Mouse (Mus musculus): ENCODE measurements around the gene Atp8b4.

The Atp8b4 gene

DNA sequence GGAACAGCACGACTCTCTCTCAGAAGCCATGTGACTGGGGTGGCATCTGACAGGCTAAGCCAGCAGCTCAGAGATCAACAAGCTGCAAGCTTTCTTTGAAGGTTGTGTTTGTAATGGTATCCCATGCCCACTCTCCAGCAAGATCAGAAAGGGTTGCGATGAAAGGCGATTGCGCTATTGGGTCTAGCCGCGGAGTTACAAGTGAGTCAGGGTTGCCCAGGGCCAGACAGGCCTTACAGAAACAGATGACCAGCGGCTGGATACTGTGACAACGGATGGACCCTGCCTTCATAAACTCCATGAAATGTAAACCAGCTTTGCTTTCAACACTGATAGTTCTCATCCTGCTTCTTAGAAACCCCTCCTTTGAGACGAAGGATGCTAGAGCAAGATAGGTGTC is 66.2 kb downstream of the Atp8b4 start:
- DNase-seq (ENCODE audit: inconsistent ontology term): no peak

DNA sequence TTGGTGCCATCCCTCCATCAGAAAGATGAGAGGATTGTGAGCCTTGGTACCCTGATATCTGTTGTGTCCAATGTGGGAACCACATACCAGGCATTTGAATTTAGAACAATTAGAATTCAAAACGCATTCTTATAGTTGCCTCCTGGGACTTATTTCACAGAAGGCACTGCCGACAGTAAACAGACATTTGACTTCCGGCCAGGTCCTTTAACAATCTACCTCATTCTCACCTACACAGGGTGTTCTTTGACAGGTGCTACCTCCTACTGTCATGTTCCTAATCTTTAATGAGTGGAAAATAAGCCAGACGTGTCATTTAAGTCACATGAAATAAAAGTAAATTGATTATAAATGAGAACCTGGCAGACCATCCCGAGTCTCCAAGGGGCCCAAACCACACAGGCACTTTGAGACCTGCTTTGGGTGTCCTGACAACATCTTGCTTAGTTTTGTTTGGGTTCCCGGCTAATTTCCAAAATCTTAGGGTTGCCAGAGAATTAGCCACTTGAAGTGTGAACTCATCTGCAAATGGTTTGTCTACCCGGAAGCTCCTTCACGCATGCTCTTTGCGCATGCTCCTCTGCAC is 67.9 kb downstream of the Atp8b4 start:
- DNase-seq (ENCODE audit: inconsistent ontology term): no peak

DNA sequence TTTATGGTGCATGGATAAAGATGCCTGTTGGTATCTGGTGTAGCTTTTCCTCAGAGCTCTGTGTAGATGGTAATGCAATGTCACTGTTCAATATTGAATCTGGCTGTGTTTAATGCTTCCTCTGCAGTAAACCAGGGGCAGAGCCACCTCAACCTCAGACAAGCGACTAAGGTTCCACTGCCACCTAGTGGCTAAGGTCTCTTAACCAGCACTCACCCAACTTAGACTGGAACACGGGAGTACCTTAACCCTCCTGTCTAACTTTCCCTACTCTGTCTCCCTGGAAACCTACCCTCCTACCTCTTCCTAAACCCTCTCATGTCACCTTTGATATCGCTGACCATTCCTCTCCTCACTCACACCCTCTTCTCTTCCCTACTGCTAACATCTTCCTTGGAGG is 71.2 kb downstream of the Atp8b4 start:
- DNase-seq (ENCODE audit: inconsistent ontology term): peak; percentile 29

DNA sequence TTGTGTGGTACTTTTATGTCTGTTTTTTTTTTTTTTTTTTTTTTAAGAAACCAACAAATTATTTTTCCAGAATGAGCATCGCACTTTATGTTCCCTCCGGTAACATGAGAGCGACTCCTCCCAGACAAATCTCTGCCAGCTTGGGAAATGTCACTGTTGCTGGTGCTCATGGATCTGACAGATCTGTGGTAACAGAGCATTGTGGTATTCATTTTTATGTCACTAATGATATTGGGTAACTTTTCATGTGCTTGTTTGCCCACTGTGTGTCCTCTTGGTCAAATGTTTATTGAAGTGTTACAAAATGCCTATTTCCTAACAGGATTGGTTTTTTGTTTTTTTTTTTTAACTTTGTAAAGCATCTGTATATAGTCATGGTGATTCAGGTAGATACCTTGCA is 75.3 kb downstream of the Atp8b4 start:
- DNase-seq (ENCODE audit: inconsistent ontology term): peak; percentile 78

DNA sequence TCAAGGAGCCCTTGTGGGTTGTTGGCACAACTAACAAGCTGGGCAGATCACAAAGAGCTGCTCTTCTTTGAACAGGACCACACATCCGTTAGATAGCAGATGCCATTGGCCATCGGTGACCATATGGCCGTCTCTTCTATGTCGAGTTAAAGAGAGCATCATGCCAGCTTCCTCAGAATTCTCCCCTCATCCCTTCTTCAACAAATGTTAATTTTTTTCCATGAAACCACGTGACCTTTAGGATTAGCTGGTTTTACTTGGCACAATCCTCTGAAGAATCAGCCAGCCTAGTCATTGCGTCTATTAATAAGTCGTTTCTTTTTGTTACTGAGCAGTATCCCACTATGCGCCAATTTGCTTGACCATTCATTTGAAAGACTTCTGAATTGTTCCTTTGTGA is 75.8 kb downstream of the Atp8b4 start:
- DNase-seq (ENCODE audit: inconsistent ontology term): no peak

DNA sequence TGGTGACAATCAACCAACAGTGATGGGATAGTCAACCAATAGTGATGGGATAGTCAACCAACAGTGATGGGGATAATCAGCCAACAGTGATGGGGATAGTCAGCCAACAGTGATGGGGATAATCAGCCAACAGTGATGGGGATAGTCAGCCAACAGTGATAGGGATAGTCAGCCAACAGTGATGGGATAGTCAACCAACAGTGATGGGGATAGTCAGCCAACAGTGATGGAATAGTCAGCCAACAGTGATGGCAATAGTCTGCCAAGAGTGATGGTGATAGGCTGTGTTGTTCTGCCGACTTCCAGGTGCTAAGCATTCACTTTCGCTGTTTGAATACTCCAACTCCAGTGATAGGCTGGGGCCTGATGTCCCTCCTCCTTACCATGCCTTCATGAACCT is 79.6 kb downstream of the Atp8b4 start:
- DNase-seq (ENCODE audit: inconsistent ontology term): no peak

DNA sequence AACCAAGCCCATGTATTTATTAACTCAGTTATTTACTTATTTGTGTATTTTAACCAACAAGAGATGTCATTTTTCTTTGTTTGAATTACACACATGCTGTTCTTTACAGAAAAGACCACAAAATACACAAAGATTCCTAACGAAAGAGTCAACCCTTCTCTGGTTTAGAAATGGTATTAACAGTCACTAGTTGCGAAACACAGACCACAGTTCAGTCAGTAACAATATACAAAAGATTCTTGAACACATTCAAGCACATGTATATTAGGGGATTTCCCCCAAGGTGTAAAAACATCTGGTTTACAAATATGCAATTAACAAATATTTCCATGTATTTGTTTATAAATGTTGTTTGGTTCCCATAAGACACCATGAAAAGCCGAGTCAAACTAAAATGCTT is 81.6 kb downstream of the Atp8b4 start:
- DNase-seq (ENCODE audit: inconsistent ontology term): no peak

DNA sequence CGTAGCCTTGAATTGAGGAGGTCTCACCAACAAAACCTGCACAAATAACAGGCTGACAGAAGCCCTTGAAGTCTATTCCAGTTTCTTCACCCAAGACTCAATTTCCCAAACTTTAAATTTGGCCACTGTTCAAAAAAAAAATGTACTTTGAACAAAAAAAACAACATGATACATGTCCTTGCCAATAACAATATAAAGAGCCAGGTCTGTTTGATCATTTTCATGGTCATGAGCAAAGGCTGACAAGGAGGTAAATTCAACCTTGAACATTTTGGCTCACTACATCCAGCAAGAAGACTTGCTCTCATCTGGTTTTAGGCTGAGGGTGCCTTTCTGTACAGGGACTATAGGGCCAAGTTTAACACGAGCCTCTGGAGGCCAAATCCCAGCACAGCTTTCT is 83.7 kb downstream of the Atp8b4 start:
- DNase-seq (ENCODE audit: inconsistent ontology term): no peak

DNA sequence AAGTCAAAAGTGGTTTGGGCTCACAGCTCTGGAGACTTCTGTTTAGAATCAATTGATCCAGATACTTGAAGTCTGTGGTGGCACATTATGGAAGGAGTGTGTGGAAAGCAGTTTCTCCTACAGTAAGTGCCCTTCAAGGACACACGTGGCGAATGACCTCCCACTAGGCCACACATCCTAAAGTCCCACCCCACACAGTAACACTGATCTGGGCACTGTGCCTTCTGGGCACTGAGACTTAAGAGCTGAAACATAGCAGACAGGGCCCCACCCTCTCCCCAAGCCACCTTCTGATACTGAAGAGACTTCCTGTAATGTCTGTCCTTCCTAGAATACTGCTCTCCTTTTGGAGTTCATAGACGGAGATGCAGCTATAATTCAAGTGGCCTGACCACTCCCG is 84.5 kb downstream of the Atp8b4 start:
- no peak for DNase-seq (ENCODE audit: inconsistent ontology term)

DNA sequence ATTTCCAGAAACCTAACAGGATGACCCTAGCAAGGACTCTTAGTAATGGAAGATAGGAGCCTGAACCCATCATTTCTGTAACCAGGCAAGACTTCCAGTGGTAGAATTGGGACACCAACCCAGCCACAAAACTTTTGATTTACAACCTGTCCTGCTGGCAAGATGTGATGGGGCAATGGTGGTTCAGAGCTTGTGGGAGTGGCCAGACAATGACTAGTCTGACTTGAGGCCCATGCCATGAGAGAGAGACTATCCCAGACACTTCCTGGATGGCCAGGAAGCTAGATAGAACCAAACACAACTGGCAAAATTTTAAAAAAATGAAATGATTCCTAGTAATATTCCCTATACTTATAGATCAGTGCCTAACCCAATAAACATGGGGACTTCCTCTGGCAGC is 87.7 kb downstream of the Atp8b4 start:
- DNase-seq (ENCODE audit: inconsistent ontology term): no peak

DNA sequence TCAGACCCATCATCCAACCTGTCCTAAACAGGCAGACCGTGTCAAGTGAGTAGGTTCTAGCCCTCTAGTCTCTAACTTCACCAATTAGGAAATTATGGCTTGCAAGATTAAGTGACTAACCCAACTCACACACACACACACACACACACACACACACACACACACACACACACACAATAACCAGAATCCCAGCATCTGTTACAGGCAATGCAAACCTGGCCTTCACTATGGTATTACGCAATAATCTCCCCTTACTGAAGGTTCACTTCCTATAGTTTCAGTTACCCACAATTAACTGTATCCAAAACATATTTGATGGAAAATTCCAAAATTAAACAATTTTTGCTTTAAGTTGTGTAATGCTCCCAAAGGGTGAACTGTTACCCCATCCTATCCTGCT is 101.0 kb downstream of the Atp8b4 start:
- DNase-seq (ENCODE audit: inconsistent ontology term): no peak

DNA sequence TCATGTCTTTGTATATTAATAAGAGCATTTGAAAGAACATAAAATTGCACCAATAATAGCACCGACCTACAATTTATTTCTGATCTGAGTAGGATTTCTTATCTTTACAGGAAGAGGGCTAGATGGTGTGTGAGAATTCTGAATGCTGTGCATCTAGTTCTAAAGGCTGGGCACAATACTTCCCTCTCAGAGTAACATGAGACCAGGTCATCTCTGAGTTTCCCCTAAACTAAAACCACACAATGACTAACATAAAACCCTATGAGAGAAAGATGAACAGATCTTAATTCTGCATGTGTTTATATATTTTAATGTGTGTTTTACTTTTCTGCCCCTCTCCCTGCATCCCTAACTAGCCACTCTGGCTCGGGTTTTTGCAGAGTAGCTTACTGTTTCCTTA is 101.5 kb downstream of the Atp8b4 start:
- DNase-seq (ENCODE audit: inconsistent ontology term): no peak

DNA sequence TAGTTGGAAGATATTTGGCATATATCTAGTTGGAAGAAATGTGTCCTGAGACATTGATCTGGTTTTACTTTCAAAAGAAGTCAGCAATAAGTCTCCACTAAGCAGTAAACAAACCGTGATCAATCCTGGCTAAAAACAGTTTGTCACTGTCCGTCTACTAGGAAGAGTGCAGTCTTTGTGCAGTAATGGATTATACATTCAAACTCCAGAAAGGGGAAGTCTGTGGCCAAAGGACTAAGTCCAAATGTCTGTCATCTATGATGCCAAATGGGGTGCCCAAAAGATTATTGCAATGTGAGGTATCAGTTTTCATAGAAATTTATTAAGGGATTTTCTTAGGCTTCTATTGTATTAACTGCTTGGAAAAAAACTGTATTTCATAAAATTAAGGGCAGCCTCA is 102.3 kb downstream of the Atp8b4 start:
- no peak for DNase-seq (ENCODE audit: inconsistent ontology term)

DNA sequence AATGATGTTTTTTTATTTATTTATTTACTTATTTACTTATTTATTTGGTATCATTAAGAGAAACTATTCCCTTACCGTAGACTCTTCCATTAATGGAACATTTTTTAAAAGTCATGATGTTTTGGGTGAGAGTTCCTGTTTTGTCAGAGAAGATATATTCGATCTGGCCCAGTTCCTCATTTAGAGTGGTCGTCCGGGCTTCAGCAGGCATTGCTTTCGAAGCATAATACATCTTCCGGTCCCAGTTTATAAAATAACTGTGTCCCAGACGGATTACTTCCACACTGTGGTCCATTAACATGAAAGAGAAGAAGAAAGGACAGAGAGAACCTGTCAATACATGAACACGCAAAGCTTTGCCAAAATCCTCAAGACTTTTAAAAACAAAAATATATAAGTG is 103.0 kb downstream of the Atp8b4 start:
- DNase-seq (ENCODE audit: inconsistent ontology term): no peak

DNA sequence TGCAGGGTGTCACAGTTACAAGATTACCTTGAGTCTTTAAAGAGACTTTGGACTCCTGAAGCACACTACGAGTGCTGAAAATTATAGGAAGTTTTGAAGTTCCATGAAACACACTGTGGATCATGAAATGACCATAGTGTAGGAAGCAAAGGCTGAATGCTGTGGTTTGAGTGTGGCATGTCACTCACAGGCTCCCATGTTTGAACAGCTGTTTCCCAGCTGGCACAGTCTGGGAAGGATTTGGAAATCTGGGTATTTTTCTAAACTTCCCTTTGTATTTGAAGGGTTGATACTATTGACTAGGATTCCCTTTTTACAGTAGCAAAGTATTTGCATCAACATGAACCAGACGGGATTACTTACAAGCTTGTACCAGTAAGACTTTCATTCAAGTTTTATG is 105.5 kb downstream of the Atp8b4 start:
- no peak for DNase-seq (ENCODE audit: inconsistent ontology term)

DNA sequence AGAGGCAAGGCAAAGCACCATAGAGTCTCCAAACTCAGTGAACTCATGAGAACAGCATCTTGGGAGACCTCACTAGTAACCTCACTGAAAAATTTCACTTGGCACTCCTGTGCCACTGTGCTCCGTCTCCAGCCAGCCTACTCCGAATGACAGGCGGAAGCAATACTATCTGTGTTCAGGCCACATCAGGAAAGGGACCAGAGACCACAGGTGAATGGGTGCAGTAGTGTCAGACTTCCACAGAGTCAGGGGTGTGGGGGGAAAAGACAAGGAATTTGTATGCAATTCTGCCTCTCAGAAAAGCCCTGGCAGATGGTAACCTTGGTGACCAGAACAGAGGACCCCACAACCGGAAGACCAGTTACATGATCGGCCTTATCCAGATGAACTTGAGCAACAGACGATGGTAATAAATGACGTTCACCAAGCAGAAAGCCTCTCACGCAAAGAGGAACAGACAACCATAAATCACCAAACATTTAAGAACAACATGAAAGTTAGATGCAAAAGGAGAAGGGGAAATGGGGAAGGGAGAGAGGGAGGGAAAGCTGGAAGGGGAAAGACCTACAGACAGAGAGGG is 112.9 kb downstream of the Atp8b4 start:
- no peak for DNase-seq (ENCODE audit: inconsistent ontology term)

DNA sequence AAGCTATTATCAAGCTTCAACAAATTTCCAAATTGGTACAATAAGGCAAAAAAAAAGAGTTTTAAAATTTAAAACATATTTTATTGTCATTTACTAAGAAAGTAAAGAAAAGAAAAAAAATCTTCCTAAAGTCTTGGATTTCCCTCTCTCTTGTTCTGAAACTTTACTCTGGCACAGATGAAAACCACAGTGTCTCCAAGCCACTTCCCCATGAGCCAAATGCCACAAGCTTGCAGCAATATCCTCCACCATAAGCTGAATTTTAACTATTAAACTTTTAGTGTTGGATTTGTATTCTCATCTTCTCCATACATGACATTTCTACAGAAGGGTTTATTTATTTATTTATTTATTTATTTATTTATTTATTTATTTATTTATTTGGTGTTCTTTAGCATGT is 114.4 kb downstream of the Atp8b4 start:
- DNase-seq (ENCODE audit: inconsistent ontology term): no peak

DNA sequence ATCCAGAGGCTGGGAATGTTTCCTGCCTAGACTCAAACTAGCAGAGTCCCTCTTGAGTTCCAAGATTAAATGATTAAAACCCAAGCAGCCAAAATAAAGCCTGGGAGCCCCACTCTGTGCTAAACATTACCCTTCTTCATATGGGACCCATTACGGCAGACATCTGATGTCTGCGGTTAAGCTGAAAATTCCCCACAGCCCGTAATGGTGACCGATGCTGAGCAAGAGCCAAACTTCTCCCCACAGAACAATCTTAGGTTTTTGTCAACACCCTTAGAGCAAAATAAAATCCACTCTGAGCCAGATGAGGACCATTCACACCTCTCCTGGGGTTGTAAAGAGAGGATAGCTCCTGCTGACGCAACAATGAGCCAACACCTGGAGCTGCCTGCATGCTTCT is 120.2 kb downstream of the Atp8b4 start:
- no peak for DNase-seq (ENCODE audit: inconsistent ontology term)

DNA sequence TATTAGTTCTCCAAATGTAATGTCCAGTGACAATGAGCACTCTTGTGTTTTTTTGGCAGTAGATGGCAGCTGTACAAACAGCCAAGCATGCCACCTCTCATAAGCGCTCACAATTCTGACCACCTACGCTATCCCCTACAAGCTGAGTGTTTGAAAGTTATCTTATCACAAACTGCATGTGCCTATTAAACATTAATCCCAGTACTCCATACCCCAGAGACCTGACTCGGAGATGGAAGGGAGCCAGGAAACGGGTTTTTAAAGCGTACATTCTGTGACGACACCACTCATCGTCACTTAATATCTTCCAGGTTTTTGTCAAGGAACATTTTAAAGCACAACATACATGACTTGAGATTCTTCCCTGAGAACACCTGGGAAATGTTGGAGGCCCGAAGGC is 128.8 kb downstream of the Atp8b4 start:
- DNase-seq (ENCODE audit: inconsistent ontology term): no peak

DNA sequence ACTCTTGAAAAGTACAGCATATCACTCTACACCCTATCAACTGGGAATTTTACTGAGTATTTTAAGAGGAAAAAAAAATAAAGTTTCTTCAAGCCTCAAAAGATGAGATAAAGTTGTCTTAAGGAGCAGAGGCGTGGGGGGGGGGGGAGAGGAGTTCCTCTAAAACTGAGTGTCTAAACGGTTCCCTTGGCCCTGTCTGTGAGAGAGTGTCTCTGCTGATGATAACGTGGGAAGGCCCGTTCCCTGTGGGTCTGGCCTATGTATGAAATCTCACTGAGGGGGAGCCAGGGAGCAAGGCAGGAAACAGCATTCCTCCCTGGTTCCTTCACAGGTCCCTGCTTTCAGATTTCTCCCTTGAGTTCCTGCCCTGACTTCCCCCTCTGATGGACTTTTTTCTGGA is 130.7 kb downstream of the Atp8b4 start:
- no peak for DNase-seq (ENCODE audit: inconsistent ontology term)

DNA sequence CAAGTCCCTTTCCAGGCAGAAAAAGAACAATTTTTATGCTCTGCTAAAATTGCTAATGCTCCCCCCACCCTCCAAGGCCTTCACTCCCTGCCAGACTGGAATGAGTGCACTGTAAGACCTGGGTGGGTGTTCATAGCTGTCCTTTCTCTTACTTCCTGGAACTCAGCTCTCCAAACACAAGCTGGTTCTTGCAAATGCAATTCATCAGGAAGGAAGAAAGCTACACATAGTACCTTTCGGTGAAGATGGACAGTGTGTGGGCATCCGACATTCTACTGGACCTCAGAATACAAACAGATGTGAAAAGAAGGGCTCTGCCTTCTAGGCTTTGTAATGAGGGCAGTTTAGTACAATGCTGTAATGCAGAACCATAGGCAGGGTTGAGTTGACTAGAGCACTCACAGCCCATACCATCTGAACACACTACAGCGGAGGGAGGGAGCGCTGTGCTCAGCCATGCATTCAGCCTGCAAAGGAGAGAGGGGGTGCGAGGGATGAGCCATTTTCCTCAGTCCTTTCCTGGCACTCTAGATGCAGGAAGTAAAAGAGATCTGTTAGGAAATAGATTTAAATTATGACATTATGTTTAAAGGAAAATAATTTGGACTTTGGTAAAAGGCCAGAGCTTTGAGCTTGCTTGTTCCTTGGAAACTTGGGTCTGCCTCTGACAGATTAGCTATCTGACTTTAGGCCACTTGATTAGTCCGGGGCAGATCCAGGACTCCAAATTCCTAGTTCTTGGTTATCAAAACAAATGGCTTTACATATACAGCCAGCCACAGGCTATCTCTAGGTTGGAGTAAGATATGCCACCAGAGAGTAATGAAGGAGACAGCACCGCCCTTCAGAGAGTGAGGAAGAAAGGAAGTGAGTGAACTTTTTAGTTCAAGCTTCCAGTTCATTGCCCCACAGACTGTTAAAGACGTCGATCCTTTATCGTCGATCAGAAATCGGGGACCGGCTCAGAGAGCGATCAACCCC is 136.4 kb downstream of the Atp8b4 start:
- no peak for DNase-seq (ENCODE audit: inconsistent ontology term)

DNA sequence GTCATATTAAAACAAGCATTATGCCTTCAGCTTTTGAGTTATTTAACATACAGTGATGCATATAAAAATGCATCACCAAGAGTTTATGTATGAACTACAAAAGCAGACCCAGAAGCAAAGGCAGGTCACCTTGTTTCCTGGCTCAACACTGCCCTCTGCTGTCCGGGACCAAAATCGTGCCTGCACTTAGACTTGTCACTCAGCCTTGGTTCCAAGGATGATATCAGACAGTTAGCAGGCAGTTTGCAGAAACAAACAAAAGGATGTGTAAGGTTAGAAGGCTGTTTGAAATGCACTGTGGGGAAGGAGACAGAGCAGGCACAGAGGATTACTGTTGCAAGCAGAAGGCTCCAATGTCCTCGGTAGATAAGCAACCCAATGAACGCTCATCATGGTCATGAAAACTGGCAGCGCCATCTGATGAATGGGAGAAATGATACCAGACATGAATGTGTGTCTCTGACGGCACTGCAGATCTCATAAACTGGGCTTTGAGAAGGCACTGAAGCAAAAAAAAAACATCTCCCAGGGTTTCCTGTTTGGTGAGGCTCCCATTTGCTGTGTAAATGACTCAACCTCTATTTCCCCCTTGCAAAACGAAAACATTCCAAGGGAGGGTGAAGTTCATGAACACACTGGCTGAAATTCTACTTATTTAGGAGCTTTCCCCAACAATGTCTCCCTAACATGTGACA is 137.3 kb downstream of the Atp8b4 start:
- peak; percentile 70 for DNase-seq (ENCODE audit: inconsistent ontology term)

All from Muller cell, postnatal 12 days (primary cell).